Mouse (Mus musculus): ENCODE data around the gene Sesn2. TPM values are rescaled to one million over a fixed set of nuclear protein-coding genes. Genes with fewer than 3 reads are reported as not detected.

Sesn2 gene
- total and polyA plus RNA-seq, 2 experiments from 2014 or later: 5.2 to 6.2 TPM

DNA sequence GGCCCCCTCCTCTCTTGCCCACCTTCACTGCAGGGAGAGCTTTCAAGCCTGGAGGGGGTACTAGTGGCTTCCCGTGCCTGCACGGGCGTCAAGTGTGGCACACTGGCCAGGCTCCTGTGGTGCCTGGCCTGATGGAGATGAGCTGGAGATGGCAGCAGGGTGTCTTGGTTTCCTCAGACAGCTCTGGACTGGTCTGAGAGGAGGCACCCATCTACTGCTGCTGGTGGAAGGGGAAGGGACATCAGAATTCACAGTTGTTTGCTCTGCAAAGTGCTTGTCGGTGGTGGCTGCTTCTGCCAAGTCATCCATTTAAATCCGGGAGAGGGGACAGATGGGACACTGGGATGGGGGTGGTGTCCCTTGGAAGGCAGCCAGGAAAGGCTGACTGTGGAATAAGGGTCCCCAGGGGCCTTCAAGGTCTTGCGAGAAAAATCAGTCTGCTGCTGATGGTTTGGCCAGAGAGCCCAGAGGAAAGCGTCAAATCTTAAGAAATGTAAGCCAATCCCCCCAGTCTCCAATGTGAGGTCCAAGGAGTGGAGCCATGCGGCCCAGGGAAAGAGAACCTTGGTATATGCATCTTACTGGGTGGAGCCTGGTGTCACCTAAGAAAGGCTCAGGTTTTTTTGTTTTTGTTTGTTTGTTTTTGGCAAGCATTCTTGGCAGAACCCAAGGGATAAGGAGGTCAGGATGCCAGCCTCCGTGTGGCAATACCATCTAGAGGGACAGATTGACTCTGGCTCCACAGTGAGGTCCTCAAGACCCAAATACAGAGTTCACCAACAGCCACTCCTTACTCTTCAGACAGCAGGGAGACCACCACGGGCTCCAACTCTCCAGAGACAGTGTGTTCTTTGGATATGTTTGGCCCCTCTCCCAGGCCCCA lies 17.9 kb downstream of the Sesn2 start:
- no peak overlapping the region for H3K4me3 ChIP-seq (ENCODE audit: low read depth, low read length)
- no peaks in the 10 kb centered on the region for H3K9me3 ChIP-seq (replicated peaks; ENCODE audit: control insufficient read depth, low read length)
- H3K36me3 ChIP-seq (replicated peaks; ENCODE audit: control insufficient read depth, insufficient read depth, low read length): peaks cover 40% of the 10 kb centered on the region
- DNase-seq (ENCODE audit: low spot score) (no peak), ATAC-seq (ENCODE audit: insufficient read depth, low read depth) (no peak)
- TF ChIP-seq CTCF (IDR thresholded peaks at IDR 0.05; ENCODE audit: low read depth): no peak
- no peak for TF ChIP-seq EP300 (IDR thresholded peaks at IDR 0.05; ENCODE audit: low read depth)
- 53% methylated on average over 10 of the region's 10 CpGs for WGBS
- no peaks in the 10 kb centered on the region for H3K4me1 ChIP-seq (ENCODE audit: control insufficient read depth, insufficient read depth)
- H3K27me3 ChIP-seq (ENCODE audit: control insufficient read depth, insufficient read depth, low read length): no peaks in the 10 kb centered on the region
- H3K4me2 ChIP-seq (ENCODE audit: low read depth, low read length): no peak overlapping the region
- no peak overlapping the region for H3K27ac ChIP-seq (ENCODE audit: low read depth)
- no peak overlapping the region for H3K9ac ChIP-seq (replicated peaks; ENCODE audit: low read depth, low read length)

DNA sequence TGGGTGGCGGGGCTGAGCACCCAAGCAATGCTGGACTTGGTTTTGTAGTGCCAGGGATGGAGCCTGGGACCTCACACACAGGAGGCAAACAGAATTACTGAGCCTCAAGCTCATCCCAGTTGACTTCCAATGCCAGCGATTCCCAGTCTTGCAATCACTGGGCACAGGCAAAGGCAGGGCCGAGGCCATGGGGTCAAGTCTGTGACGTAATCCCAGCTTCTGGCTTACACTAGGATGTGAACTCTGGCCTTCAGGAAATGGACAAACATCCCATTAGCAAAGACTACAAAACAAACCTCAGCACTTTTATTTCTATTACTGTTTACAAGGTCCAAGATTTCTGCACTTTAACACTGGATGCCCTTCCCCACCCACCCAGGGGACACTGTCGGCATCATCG lies 18.6 kb downstream of the Sesn2 start:
- WGBS: 72% methylated on average over 6 of the region's 6 CpGs

DNA sequence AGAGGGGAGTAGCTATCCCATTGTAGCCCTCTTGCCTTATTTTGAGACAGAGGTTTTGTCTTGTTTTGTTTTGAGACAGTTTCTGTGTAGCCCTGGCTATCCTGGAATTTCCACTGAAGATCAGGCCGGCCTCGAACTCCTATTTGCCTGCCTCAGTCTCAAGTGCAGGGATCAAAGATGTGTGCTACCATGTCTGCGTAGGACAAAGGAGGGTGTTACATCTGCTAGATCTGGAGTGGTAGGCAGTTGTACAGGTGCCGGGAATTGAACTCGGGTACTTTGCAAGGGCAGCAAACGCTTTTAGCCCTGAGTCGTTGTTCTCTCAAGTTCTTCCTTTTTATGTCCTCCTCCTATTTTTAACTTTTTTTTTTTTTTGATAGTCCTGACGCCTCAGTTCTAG lies 19.2 kb downstream of the Sesn2 start:
- H3K9me3 ChIP-seq (replicated peaks; ENCODE audit: control insufficient read depth, low read length): no peaks in the 10 kb centered on the region
- no peak overlapping the region for H3K4me2 ChIP-seq (ENCODE audit: low read depth, low read length)
- TF ChIP-seq EP300 (IDR thresholded peaks at IDR 0.05; ENCODE audit: low read depth): no peak
- TF ChIP-seq CTCF (IDR thresholded peaks at IDR 0.05; ENCODE audit: low read depth): no peak
- no peak for ATAC-seq (ENCODE audit: insufficient read depth, low read depth)
- H3K36me3 ChIP-seq (replicated peaks; ENCODE audit: control insufficient read depth, insufficient read depth, low read length): peaks cover 27% of the 10 kb centered on the region; the same call in 1 of the 2 replicates
- H3K4me3 ChIP-seq (ENCODE audit: low read depth, low read length): no peak overlapping the region
- H3K27ac ChIP-seq (ENCODE audit: low read depth): no peak overlapping the region
- DNase-seq (ENCODE audit: low spot score): no peak
- no peak overlapping the region for H3K9ac ChIP-seq (replicated peaks; ENCODE audit: low read depth, low read length)
- H3K27me3 ChIP-seq (ENCODE audit: control insufficient read depth, insufficient read depth, low read length): no peaks in the 10 kb centered on the region
- no peaks in the 10 kb centered on the region for H3K4me1 ChIP-seq (ENCODE audit: control insufficient read depth, insufficient read depth)
- 87% methylated on average over 8 of the region's 8 CpGs for WGBS

More for the DNA sequence above, 18.6 kb downstream of the Sesn2 start:
- H3K4me2 ChIP-seq (ENCODE audit: low read depth, low read length): no peak overlapping the region
- peaks cover 33% of the 10 kb centered on the region; the same call in 1 of the 2 replicates for H3K36me3 ChIP-seq (replicated peaks; ENCODE audit: control insufficient read depth, insufficient read depth, low read length)
- DNase-seq (ENCODE audit: low spot score) (no peak), ATAC-seq (ENCODE audit: insufficient read depth, low read depth) (0 out of 2 replicates have a peak, but pooled peaks have one; percentile 27)
- H3K4me1 ChIP-seq (ENCODE audit: control insufficient read depth, insufficient read depth): no peaks in the 10 kb centered on the region
- H3K27ac ChIP-seq (ENCODE audit: low read depth): no peak overlapping the region
- TF ChIP-seq CTCF (IDR thresholded peaks at IDR 0.05; ENCODE audit: low read depth): no peak
- TF ChIP-seq EP300 (IDR thresholded peaks at IDR 0.05; ENCODE audit: low read depth): no peak
- no peak overlapping the region for H3K4me3 ChIP-seq (ENCODE audit: low read depth, low read length)
- H3K9me3 ChIP-seq (replicated peaks; ENCODE audit: control insufficient read depth, low read length): no peaks in the 10 kb centered on the region
- H3K27me3 ChIP-seq (ENCODE audit: control insufficient read depth, insufficient read depth, low read length): no peaks in the 10 kb centered on the region
- H3K9ac ChIP-seq (replicated peaks; ENCODE audit: low read depth, low read length): no peak overlapping the region

DNA sequence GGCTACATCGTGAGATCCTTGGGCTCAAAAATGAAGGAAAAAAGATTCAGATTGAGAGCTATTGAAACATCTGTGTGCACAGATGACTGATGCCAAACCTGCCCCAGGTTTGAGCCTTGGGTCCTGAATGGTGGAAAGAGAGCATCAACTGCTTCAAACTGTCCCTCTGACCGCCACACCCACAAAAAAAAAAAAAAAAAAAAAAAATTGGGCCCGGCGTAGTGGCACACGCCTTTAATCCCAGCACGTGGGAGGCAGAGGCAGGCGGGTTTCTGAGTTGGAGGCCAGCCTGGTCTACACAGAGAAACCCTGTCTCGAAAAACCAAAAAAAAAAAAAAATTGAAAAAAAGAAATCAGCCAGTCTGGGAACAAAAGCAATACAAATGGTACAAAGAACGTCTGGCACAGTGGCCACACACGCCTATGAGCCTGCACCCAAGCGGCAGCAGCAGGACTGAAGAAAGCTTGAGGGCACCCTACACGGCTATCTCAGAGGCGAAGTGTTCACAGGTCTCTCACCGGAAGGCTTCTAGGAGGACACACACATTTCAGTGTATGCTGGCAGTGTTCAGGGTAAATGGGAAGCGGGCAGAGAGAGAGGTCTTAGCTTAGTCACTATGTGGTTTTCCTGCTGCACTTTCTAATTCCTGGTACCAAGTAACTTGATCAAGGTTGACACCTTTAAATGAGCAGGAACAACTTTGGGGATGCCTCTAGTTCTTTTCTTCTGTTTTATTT lies 19.9 kb downstream of the Sesn2 start:
- H3K27me3 ChIP-seq (ENCODE audit: control insufficient read depth, insufficient read depth, low read length): no peaks in the 10 kb centered on the region
- H3K27ac ChIP-seq (ENCODE audit: low read depth): no peak overlapping the region
- no peak for TF ChIP-seq EP300 (IDR thresholded peaks at IDR 0.05; ENCODE audit: low read depth)
- no peak for TF ChIP-seq CTCF (IDR thresholded peaks at IDR 0.05; ENCODE audit: low read depth)
- no peaks in the 10 kb centered on the region for H3K4me1 ChIP-seq (ENCODE audit: control insufficient read depth, insufficient read depth)
- H3K4me2 ChIP-seq (ENCODE audit: low read depth, low read length): no peak overlapping the region
- DNase-seq (ENCODE audit: low spot score) (no peak), ATAC-seq (ENCODE audit: insufficient read depth, low read depth) (no peak)
- H3K36me3 ChIP-seq (replicated peaks; ENCODE audit: control insufficient read depth, insufficient read depth, low read length): peaks cover 23% of the 10 kb centered on the region; the same call in 1 of the 2 replicates
- H3K9me3 ChIP-seq (replicated peaks; ENCODE audit: control insufficient read depth, low read length): no peaks in the 10 kb centered on the region
- 87% methylated on average over 15 of the region's 15 CpGs for WGBS
- H3K4me3 ChIP-seq (ENCODE audit: low read depth, low read length): no peak overlapping the region
- no peak overlapping the region for H3K9ac ChIP-seq (replicated peaks; ENCODE audit: low read depth, low read length)

DNA sequence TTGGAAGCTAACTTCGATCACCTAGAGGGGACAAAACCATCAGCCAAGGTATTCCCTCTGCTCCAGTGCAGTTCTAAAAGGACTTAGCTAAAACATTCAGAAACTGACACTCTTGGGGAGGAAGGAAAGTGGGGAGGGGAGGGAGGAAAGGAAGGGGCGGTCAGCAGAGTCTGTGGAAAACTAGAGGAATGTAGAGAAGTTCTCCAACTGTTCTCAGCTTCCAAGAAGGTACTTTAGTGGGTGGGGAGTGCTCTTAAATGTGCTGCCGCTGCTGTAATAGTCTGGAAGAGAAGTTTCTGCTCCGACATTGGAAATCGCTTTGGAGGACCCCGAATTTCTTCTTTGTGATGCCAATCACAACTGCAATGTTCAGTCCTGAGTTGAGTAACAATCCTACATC lies 21.3 kb downstream of the Sesn2 start:
- H3K27me3 ChIP-seq (ENCODE audit: control insufficient read depth, insufficient read depth, low read length): no peaks in the 10 kb centered on the region
- H3K27ac ChIP-seq (ENCODE audit: low read depth): no peak overlapping the region
- TF ChIP-seq CTCF (IDR thresholded peaks at IDR 0.05; ENCODE audit: low read depth): no peak
- H3K36me3 ChIP-seq (replicated peaks; ENCODE audit: control insufficient read depth, insufficient read depth, low read length): peaks cover 13% of the 10 kb centered on the region; the same call in 1 of the 2 replicates
- WGBS: 66% methylated on average over 6 of the region's 6 CpGs
- no peak overlapping the region for H3K9ac ChIP-seq (replicated peaks; ENCODE audit: low read depth, low read length)
- H3K4me2 ChIP-seq (ENCODE audit: low read depth, low read length): no peak overlapping the region
- ATAC-seq (ENCODE audit: insufficient read depth, low read depth) (no peak), DNase-seq (ENCODE audit: low spot score) (no peak)
- H3K4me1 ChIP-seq (ENCODE audit: control insufficient read depth, insufficient read depth): no peaks in the 10 kb centered on the region
- H3K9me3 ChIP-seq (replicated peaks; ENCODE audit: control insufficient read depth, low read length): no peaks in the 10 kb centered on the region
- no peak overlapping the region for H3K4me3 ChIP-seq (ENCODE audit: low read depth, low read length)
